26 mouse cellular contexts compared by ENCODE assay signal in the genomic region with DNA sequence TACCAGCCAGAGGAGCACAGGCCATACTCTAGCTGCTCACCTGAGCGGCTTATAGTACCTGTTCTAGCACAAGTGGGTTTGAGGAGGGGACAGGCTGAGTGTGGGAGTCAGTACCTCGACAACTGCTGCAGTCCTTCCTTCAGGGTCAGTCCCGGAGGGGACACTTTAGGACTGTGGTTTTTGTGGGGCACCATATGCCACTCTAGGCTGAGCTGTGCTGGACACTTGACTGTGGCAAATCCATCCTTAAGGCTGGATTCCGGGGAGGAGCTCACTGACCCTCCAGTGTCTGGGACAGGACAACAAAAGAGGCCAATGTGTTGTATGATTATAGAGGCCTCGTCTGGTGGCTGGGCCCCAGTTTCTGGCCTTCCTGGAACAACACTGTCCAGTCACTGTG. TPM values are rescaled to one million over a fixed set of nuclear protein-coding genes. Genes with fewer than 3 reads are reported as not detected.
"Had no signal": no experiment of that assay in that cellular context is flagged by ENCODE, and none has a peak within 500 bp of the region (broad histone marks: within the 10 kb centered on the region; RNA-seq: fewer than 3 reads in every experiment).

No protein-coding gene starts in this region.

- H3K4me2 ChIP-seq: kidney, embryonic 15.5 days; limb, embryonic 12.5 days; limb, embryonic 15.5 days; liver, embryonic 15.5 days; midbrain, embryonic 11.5 days; neural tube, embryonic 12.5 days; neural tube, embryonic 15.5 days had no signal

- H3K9ac ChIP-seq: kidney, embryonic 15.5 days; limb, embryonic 12.5 days; limb, embryonic 15.5 days; liver, embryonic 15.5 days; neural tube, embryonic 12.5 days; neural tube, embryonic 15.5 days had no signal

- H3K4me3 ChIP-seq: kidney, embryonic 15.5 days; limb, embryonic 12.5 days; limb, embryonic 15.5 days; liver, embryonic 15.5 days; neural tube, embryonic 12.5 days; neural tube, embryonic 15.5 days had no signal

- H3K9me3 ChIP-seq: kidney, embryonic 15.5 days; limb, embryonic 12.5 days; limb, embryonic 15.5 days; liver, embryonic 15.5 days; neural tube, embryonic 12.5 days; neural tube, embryonic 15.5 days had no signal

- H3K27ac ChIP-seq: kidney, embryonic 15.5 days; limb, embryonic 12.5 days; limb, embryonic 15.5 days; liver, embryonic 15.5 days; neural tube, embryonic 12.5 days; neural tube, embryonic 15.5 days; stomach, postnatal 0 days had no signal

- H3K27me3 ChIP-seq: kidney, embryonic 15.5 days; limb, embryonic 12.5 days; limb, embryonic 15.5 days; neural tube, embryonic 12.5 days; neural tube, embryonic 15.5 days had no signal

- DNase-seq: kidney, adult 8-10 months; kidney, postnatal 10 days; kidney, postnatal 36 days; layer of hippocampus, adult 9-11 months; left cerebral cortex, postnatal 4 days; lung, adult 2 months; lung, postnatal 14 days; lung, postnatal 4 days; midbrain, embryonic 14.5 days; right cerebral cortex, adult 18-20 months; right cerebral cortex, postnatal 14 days; right cerebral cortex, postnatal 4 days; thymus, adult 2 months; thymus, postnatal 14 days; thymus, postnatal 4 days had no signal

RNA-seq across cellular contexts. Expression of gene Cgref1, which starts 7.2 kb away (rescaled TPM):
- total RNA-seq: megakaryocyte-erythroid progenitor cell, adult 5-6 weeks had no signal

RNA-seq across cellular contexts. Expression of gene Tcf23, which starts 15.9 kb away (rescaled TPM):
- total RNA-seq: megakaryocyte progenitor cell, adult 5-6 weeks; megakaryocyte-erythroid progenitor cell, adult 5-6 weeks; midbrain, postnatal 0 days had no signal
- polyA plus RNA-seq: limb, embryonic 12.5 days; midbrain, embryonic 11.5 days; neural tube, embryonic 12.5 days; neural tube, embryonic 15.5 days had no signal
